In genomic region chr3:27656764-27657390, GRCm38 (mm10) we compare ENCODE assay signal across 7 mouse cellular contexts. TPM values are rescaled to one million over a fixed set of nuclear protein-coding genes. Genes with fewer than 3 reads are reported as not detected.
DNase-seq lines count a peak whose midpoint lies in the region; ATAC-seq lines count a peak whose summit lies in the region.

No protein-coding gene starts in this region.

- peaks cover 49% of the 10 kb centered on the region for H3K4me1 ChIP-seq in embryonic facial prominence, embryonic 10.5 days

- no peak overlapping the region for H3K27ac ChIP-seq in embryonic facial prominence, embryonic 10.5 days (replicated peaks)

- ATAC-seq in neutrophil, adult 5-6 weeks (ENCODE audit: extremely low read depth, insufficient number of reproducible peaks, low FRiP score, poor library complexity, severe bottlenecking): peak; percentile 77

- WGBS in embryonic facial prominence, embryonic 10.5 days: 50% methylated on average over 7 of the region's 7 CpGs

- H3K36me3 ChIP-seq in embryonic facial prominence, embryonic 10.5 days (replicated peaks): no peaks in the 10 kb centered on the region

- peak; percentile 72 for DNase-seq in 3134 (ENCODE audit: extremely low read depth, insufficient read length, low spot score)
- peak; percentile 96 for DNase-seq in 3T3-L1 (ENCODE audit: low read depth, low spot score)
- DNase-seq in embryonic facial prominence, embryonic 10.5 days (ENCODE audit: low spot score): peak; percentile 25
- DNase-seq in heart, postnatal 4 days: peak; percentile 36
- no peak for DNase-seq in layer of hippocampus, adult 11-12 months (ENCODE audit: low spot score)
- no peak for DNase-seq in c-Kit-positive CD71-positive TER-119-positive erythroid progenitor cells, embryonic 14.5 days (ENCODE audit: low spot score)

- no peaks in the 10 kb centered on the region for H3K27me3 ChIP-seq in embryonic facial prominence, embryonic 10.5 days (replicated peaks; ENCODE audit: low read depth, poor library complexity, severe bottlenecking)

- H3K9me3 ChIP-seq in embryonic facial prominence, embryonic 10.5 days: no peaks in the 10 kb centered on the region

- H3K4me3 ChIP-seq in embryonic facial prominence, embryonic 10.5 days: no peak overlapping the region

RNA-seq across cellular contexts. Expression of gene Fndc3b, which starts 54.2 kb away (rescaled TPM):
- polyA plus RNA-seq in embryonic facial prominence, embryonic 10.5 days (2016; fragmentation: Nextera tagmentation; extraction: Ambion mirVana): 10.0 and 11.1 TPM in 2 replicates
- 10 to 100 TPM; 83.4 to 89.7 TPM for total RNA-seq in heart, postnatal 4 days (2021)
- total RNA-seq in neutrophil, adult 5-6 weeks (2017): 14.3 and 15.1 TPM in 2 replicates

Comparison
In these comparisons a context has a peak if more than half of its experiments do, and no peak if none do; other contexts are left out.
1. DNase-seq: peak in 3134 (single experiment), 3T3-L1 (single experiment), embryonic facial prominence, embryonic 10.5 days (single experiment) and heart, postnatal 4 days (single experiment); none in layer of hippocampus, adult 11-12 months (single experiment) and c-Kit-positive CD71-positive TER-119-positive erythroid progenitor cells, embryonic 14.5 days (single experiment).